18 mouse cellular contexts compared by ENCODE assay signal in the genomic region with DNA sequence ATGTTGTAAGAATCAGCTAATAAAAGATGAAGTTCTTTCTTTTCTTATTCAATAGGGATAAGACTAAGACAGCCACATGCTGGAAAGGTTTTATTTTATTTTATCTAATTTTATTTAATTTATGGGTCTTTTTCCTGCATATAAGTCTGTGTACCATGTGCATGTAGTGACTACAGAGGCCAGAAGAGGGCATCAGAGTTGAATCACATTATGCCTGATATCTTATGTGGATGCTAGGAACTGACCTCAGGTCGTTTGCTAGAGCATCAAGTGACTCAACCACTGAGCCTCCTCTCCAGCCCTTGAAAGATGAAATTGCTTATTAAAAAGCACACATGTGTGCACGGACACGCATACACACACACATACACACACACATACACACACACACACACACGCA.
DNase-seq lines count a peak whose midpoint lies in the region; ATAC-seq and TF ChIP-seq lines count a peak whose summit lies in the region.
"Had no signal": no experiment of that assay in that cellular context is flagged by ENCODE, and none has a peak within 500 bp of the region (broad histone marks: within the 10 kb centered on the region; RNA-seq: fewer than 3 reads in every experiment).

No protein-coding gene starts in this region.

- no peaks in the 10 kb centered on the region for H3K36me3 ChIP-seq in lung, embryonic 14.5 days (ENCODE audit: insufficient read depth)
- no peaks in the 10 kb centered on the region for H3K36me3 ChIP-seq in E14TG2a.4 (ENCODE audit: insufficient read depth, low read length)
- no peaks in the 10 kb centered on the region for H3K36me3 ChIP-seq in liver, embryonic 14.5 days (replicated peaks; ENCODE audit: control insufficient read depth, insufficient read depth, low read depth)
- H3K36me3 ChIP-seq: heart, embryonic 15.5 days; hindbrain, embryonic 15.5 days; limb, embryonic 10.5 days; lung, embryonic 15.5 days; neural tube, embryonic 12.5 days; stomach, embryonic 15.5 days had no signal

- no peaks in the 10 kb centered on the region for H3K27me3 ChIP-seq in lung, embryonic 14.5 days (ENCODE audit: insufficient read depth, low read length)
- H3K27me3 ChIP-seq in E14TG2a.4 (ENCODE audit: insufficient read depth, low read length): peaks cover 2% of the 10 kb centered on the region; the same call in 1 of the 2 replicates
- H3K27me3 ChIP-seq in liver, embryonic 14.5 days (ENCODE audit: control insufficient read depth, insufficient read depth, low read length): no peaks in the 10 kb centered on the region
- H3K27me3 ChIP-seq: heart, embryonic 15.5 days; hindbrain, embryonic 15.5 days; lung, embryonic 15.5 days; neural tube, embryonic 12.5 days; stomach, embryonic 15.5 days had no signal

- no peak overlapping the region for H3K27ac ChIP-seq in gastrocnemius, adult 2 months
- no peak overlapping the region for H3K27ac ChIP-seq in lung, embryonic 14.5 days (ENCODE audit: low read depth)
- H3K27ac ChIP-seq in liver, embryonic 14.5 days: no peak overlapping the region
- H3K27ac ChIP-seq: heart, embryonic 15.5 days; hindbrain, embryonic 15.5 days; limb, embryonic 10.5 days; lung, embryonic 15.5 days; neural tube, embryonic 12.5 days; stomach, embryonic 15.5 days had no signal

- peak; percentile 26 for TF ChIP-seq CTCF in gastrocnemius, adult 2 months (IDR thresholded peaks at IDR 0.05)
- peak; percentile 21; the same call in 1 of the 2 replicates for TF ChIP-seq CTCF in lung, embryonic 14.5 days (IDR thresholded peaks at IDR 0.05; ENCODE audit: low read depth)
- TF ChIP-seq CTCF in lung, adult 2 months (IDR thresholded peaks at IDR 0.05; ENCODE audit: insufficient read depth, low read length): no peak
- peak; percentile 39 for TF ChIP-seq CTCF in E14TG2a.4 (conservative IDR thresholded peaks at IDR 0.05; ENCODE audit: low read length)
- peak; percentile 5; the same call in 1 of the 2 replicates for TF ChIP-seq CTCF in liver, embryonic 14.5 days (IDR thresholded peaks at IDR 0.05; ENCODE audit: low read depth)

- no peak for TF ChIP-seq POLR2A in lung, adult 2 months (IDR thresholded peaks at IDR 0.05; ENCODE audit: borderline replicate concordance, extremely low read depth, low read depth, low read length)

- no peaks in the 10 kb centered on the region for H3K9me3 ChIP-seq in lung, embryonic 14.5 days (ENCODE audit: low read depth, low read length)
- H3K9me3 ChIP-seq in E14TG2a.4 (ENCODE audit: low read length): no peaks in the 10 kb centered on the region
- H3K9me3 ChIP-seq in liver, embryonic 14.5 days (ENCODE audit: control insufficient read depth, low read length): no peaks in the 10 kb centered on the region
- H3K9me3 ChIP-seq: heart, embryonic 15.5 days; hindbrain, embryonic 15.5 days; limb, embryonic 10.5 days; lung, embryonic 15.5 days; neural tube, embryonic 12.5 days; stomach, embryonic 15.5 days had no signal

- ATAC-seq in lung, embryonic 14.5 days (ENCODE audit: insufficient read depth): no peak
- ATAC-seq in liver, embryonic 14.5 days (ENCODE audit: insufficient read depth): no peak
- ATAC-seq: midbrain, embryonic 16.5 days had no signal

- DNase-seq in gastrocnemius, adult 2 months: no peak
- DNase-seq in gastrocnemius, postnatal 25 days: no peak
- no peak for DNase-seq in lung, embryonic 14.5 days
- no peak for DNase-seq in lung, adult 2 months
- DNase-seq in liver, embryonic 14.5 days (ENCODE audit: low read depth in 3 of 3, low spot score in 3 of 3): no peak
- DNase-seq in left cerebral cortex, postnatal 4 days: no peak
- DNase-seq in cerebellum, adult 9-10 months: no peak
- DNase-seq: adrenal gland, adult 8-10 months; cerebellum, adult 8-10 months; thymus, postnatal 25 days had no signal

- no peak overlapping the region for H3K9ac ChIP-seq in lung, embryonic 14.5 days
- no peak overlapping the region for H3K9ac ChIP-seq in liver, embryonic 14.5 days (replicated peaks)
- H3K9ac ChIP-seq: heart, embryonic 15.5 days; hindbrain, embryonic 15.5 days; lung, embryonic 15.5 days; neural tube, embryonic 12.5 days; stomach, embryonic 15.5 days had no signal

- H3K4me3 ChIP-seq in gastrocnemius, adult 2 months: no peak overlapping the region
- no peak overlapping the region for H3K4me3 ChIP-seq in lung, embryonic 14.5 days (ENCODE audit: low read depth, low read length)
- no peak overlapping the region for H3K4me3 ChIP-seq in lung, adult 2 months (replicated peaks; ENCODE audit: extremely low read depth, low read depth, low read length)
- H3K4me3 ChIP-seq in E14TG2a.4 (replicated peaks; ENCODE audit: low read length): no peak overlapping the region
- H3K4me3 ChIP-seq in liver, embryonic 14.5 days (ENCODE audit: insufficient read depth in 1 of 2, low read depth in 2 of 2, low read length in 2 of 2): no peak overlapping the region
- H3K4me3 ChIP-seq: heart, embryonic 15.5 days; hindbrain, embryonic 15.5 days; limb, embryonic 10.5 days; lung, embryonic 15.5 days; neural tube, embryonic 12.5 days; stomach, embryonic 15.5 days had no signal

- 86% methylated on average over 4 of the region's 4 CpGs for WGBS in lung, embryonic 14.5 days
- WGBS in lung, adult 2 months: 90% methylated on average over 4 of the region's 4 CpGs
- 64% methylated on average over 4 of the region's 4 CpGs for WGBS in liver, embryonic 14.5 days (ENCODE audit: insufficient replicate concordance)

- no peak overlapping the region for H3K4me2 ChIP-seq in lung, embryonic 14.5 days
- no peak overlapping the region for H3K4me2 ChIP-seq in liver, embryonic 14.5 days (ENCODE audit: low read depth)
- H3K4me2 ChIP-seq: heart, embryonic 15.5 days; hindbrain, embryonic 15.5 days; lung, embryonic 15.5 days; neural tube, embryonic 12.5 days; stomach, embryonic 15.5 days had no signal

- TF ChIP-seq EP300 in liver, embryonic 14.5 days (IDR thresholded peaks at IDR 0.05; ENCODE audit: low read depth): no peak

- intact Hi-C loops in gastrocnemius, adult 2 months (cut with DNase I): no loop called here
- intact Hi-C loops in left cerebral cortex, postnatal 4 days (cut with DNase I): no loop called here

- H3K4me1 ChIP-seq in lung, embryonic 14.5 days (ENCODE audit: insufficient read depth): no peaks in the 10 kb centered on the region
- no peaks in the 10 kb centered on the region for H3K4me1 ChIP-seq in lung, adult 2 months (ENCODE audit: control insufficient read depth, insufficient read depth, low read length)
- no peaks in the 10 kb centered on the region for H3K4me1 ChIP-seq in E14TG2a.4 (replicated peaks; ENCODE audit: low read depth, low read length)
- H3K4me1 ChIP-seq in liver, embryonic 14.5 days (replicated peaks; ENCODE audit: control insufficient read depth in 2 of 2, insufficient read depth in 2 of 2, low read length in 1 of 2): no peaks in the 10 kb centered on the region
- H3K4me1 ChIP-seq: hindbrain, embryonic 15.5 days; limb, embryonic 10.5 days; lung, embryonic 15.5 days; neural tube, embryonic 12.5 days; stomach, embryonic 15.5 days had no signal
